Mouse (Mus musculus) heart, postnatal 0 days (tissue): ENCODE measurements around the gene Fam129c.

Source experiments
- CTCF ChIP-seq: IDR thresholded peaks from 2 replicates; pipeline ENCODE4 v1.5.1; 2016; ENCODE audit warnings: antibody characterized with exemption, control low read depth, low read depth
- EP300 ChIP-seq: IDR thresholded peaks from 2 replicates; pipeline ENCODE4 v1.6.1; 2016; ENCODE audit warnings: antibody characterized with exemption, low read depth

- TF ChIP-seq CTCF = no peak
- no peak; the same call in 1 of the 2 replicates for TF ChIP-seq EP300
Measured at GRCm38 (mm10) chr8:71610822-71611651, 13.6 kb downstream of the Fam129c start, which contains the start of gene Colgalt1.
